Mouse (Mus musculus): ENCODE measurements around the gene Hsd17b11. TPM values are rescaled to one million over a fixed set of nuclear protein-coding genes. Genes with fewer than 3 reads are reported as not detected.
"Not testable (repeated sequence)": the region's sequence is repeated elsewhere in the genome, so short reads cannot be mapped to it uniquely, and the experiment has no call there.

Hsd17b11 gene
- total RNA-seq, 4 experiments from 2014 or later, result 52.4 to 53.9 (median 52.8) TPM

DNA sequence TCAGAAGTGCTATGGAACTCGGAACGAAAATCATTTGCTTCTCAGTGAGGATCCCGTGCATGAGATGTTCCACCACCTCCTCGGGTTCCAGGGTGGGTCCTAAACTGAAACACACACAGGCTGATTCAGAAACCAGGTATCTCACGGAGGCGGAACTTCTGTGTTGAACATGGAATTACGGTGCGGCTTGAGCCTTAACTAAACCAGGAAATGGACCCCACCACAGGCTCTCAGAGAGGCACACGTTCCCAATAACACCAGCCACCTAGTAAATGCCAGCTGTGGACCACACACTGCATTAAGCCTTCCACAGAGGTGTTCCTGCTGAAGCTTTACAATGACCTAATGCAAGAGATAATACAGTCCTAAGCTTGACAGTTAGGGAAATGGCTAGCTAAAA, 28.9 kb downstream of the Hsd17b11 start:
- DNase-seq (ENCODE audit: low spot score in 2 of 2), result no peak

DNA sequence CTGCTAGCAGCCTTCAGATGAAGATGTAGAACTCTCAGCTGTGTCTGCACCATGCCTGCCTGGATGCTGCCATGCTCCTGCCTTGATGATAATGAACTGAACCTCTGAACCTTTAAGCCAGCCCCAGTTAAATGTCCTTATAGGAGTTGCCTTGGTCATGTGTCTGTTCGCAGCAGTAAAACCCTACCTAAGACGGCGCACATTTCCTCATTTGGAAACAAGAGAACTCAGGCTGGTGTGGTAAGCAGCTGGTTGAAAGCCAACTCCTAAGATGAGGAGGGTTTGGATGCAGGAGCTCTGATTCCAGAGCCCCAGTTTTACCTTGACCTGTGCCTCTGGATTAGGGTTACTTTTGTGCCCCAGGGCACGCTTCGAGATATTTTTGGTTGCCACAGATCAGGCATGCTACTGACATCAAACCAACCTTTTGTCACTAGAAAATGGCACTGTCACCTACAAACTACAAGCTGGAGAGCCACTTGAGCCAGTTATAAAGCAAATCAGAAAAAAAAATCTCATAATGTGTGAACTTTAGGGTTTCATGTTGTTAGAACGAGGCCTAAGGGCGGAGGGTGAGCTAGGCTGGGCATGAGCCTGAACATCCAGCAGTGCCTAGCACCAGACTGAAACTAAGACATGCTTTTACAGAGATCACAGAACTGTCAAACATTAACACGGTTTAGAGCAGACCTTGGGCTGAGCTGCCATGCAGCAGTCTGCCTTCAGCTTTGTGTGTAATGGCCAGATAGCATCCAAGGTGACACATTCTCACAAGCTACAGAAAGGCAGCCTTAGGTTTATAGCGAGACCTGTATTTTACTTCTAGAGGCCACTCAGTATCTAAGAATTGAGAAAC, 40.8 kb downstream of the Hsd17b11 start:
- DNase-seq (ENCODE audit: low spot score in 2 of 2), result no peak

DNA sequence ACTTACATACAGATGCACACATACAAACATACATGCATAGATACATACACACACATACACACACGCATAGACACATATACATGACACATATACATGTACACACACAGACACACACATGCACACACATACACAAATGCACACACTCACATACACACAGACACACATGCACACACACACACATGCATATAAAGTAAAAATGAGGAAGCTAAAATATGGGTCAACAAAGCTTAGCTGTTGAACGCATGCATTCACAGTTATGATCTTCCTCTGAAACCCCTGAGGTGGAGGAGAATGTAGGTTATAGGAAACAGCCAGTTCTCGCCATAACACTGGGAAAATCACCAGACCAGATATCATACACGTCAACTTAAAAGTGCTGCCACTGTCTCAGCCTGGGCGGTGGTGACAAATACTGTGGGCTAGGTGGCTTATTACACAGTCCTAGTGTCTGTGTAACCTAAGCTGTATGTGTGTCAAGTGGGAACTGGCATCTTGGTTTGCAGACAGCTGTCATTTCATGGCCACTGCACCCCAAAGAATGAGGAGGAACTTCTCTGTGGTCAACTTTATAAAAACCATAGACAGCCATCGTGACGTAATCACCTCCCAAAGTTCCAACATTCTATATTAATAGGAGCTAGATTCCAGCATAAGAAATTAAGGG, 43.7 kb downstream of the Hsd17b11 start:
- DNase-seq (ENCODE audit: low spot score in 2 of 2), result no peak

DNA sequence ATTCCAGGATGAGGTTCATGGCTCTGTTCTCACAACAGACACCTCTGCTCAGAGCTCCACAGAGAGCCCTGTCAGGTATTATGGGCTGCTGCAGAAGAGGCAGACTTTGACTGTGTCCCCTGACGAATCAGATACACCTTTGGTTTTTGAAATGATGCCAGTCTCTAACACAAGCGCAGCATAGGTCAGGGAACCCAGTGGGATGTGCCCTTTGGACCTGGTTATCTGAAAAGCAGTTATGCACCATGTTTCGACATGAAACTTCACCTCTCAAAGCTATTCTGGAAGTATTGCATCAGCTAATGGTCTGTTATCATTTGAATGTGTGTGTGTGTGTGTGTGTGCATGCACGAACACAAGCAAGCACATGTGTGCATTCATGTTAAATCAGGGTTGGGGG, 44.4 kb downstream of the Hsd17b11 start, which contains the start of gene Hsd17b13:
TSS of gene Hsd17b13 (minus strand) at position 114 of the 400 bp plus-strand sequence.
- no peak for DNase-seq (ENCODE audit: low spot score in 2 of 2)

DNA sequence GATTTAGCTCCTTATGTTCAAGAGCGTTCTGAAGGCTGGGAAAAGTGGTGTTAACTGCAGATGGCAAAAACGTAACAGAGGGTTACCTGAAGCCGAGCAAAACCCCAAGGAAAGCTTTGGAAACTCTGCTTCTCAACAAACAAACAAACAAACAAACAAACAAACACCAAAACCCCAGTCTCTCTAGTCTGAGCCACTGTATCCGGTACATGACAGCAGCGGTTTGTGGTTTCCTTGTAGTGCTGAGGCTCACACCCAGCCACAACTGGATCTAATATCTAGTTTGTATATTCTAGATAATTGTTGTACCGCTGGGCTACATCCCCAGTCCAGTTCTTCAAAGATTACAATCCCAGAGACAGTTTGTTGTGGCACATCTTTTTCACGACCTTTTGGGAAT, 46.0 kb downstream of the Hsd17b11 start:
- no peak for DNase-seq (ENCODE audit: low spot score in 2 of 2)

DNA sequence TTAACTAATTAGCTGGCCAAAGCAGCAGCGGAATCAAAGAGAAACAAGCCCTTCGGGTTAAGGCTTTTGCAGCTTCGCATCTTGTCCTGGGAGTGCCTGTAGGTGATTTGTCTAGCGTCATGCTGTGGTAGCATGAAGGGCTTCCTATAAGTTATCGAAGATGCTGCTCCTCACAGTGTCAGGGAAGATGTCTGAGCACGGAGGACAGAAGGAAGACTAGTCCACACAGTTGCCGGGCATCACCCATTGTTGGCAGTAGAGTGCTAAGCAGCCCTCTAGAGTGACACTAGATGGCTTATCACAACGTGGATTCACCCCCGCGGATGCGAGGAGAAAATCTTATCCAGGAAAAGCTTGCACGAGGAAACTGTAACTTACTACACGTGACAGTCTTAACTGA, 48.9 kb downstream of the Hsd17b11 start:
- DNase-seq (ENCODE audit: low spot score in 2 of 2), result no peak

DNA sequence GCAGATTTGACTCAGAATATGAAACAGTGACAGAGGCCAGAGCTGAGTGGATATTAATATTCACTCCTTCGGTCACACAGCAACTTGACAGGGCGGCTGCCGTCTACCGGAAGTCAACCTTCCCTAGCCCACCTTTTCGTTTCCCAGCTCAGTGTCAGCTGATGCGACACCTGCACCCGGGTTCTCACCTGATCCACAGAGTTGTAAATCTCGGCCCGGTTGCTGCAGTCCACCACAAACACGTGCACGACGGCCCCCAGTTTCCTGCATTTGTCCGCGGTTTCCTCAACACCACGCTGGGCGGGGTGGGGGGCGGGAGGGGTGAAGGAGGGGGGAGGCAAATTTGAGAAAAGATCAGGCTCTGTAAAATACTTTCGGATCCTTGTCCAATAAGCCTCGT, 49.3 kb downstream of the Hsd17b11 start:
- DNase-seq (ENCODE audit: low spot score in 2 of 2), result no peak

DNA sequence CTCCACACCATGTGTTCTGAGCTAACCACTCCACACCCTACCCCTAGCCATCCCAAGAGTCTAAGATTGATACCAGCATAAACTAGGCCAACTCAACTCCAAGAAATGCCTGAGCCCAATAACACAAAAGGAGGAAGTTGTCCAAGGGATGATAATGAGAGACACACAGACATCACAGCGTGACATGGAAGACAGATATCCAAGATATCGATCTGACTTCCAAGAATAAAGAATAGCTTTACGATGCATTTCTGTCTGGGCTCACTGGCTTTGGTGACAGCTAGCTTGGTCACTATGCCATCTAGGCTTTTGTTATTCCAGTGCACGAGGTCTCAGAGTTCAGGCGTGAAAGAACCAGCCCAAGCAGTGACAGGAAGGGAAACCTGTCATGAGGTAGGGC, 50.7 kb downstream of the Hsd17b11 start:
- DNase-seq (ENCODE audit: low spot score in 2 of 2), result no peak

DNA sequence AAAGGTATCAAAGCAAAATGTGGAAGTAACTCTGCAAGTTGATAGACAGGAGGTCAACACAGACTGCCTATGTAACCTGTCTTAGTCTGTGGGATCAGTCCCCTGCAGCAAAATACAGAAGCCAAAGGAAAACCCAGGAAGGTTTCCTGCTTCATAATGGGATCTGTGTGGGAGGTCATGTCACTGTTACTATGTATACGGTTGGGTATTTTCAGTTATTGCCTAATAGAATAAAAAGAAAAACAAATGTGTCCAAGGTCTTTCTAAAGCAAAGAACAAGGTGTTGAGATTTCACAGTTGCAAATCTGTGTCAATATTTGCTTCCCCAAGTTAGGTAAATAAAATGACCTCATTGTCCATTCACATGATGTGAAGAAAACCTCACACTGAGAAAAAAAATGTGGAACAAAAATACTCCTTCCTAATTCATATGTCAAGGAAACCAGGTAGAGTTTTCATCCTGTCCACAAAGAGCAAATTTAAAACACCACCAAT, 58.7 kb downstream of the Hsd17b11 start:
- DNase-seq (ENCODE audit: low spot score in 2 of 2), result no peak

DNA sequence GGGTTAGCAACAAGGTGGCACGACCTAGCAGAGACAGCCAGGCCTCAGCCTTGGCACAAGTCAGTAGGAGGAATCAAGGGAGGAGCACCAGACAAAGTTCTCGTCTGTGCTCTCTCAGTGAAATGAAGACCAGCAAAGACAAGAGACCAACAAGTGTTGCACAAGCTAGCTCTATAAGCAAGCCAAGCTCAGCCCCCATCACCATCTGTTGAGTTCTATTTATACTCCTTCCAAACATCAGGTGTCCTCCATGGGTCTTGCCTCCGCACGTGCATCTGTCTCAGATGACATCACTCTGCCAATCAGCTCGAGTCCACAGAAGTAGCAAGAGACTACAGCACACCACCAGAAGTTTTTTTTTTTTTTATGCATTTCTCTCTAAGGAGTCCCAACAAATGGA, 67.1 kb downstream of the Hsd17b11 start:
- peak in 1 of 2 experiments; percentile 33 for DNase-seq (ENCODE audit: low spot score in 2 of 2)

DNA sequence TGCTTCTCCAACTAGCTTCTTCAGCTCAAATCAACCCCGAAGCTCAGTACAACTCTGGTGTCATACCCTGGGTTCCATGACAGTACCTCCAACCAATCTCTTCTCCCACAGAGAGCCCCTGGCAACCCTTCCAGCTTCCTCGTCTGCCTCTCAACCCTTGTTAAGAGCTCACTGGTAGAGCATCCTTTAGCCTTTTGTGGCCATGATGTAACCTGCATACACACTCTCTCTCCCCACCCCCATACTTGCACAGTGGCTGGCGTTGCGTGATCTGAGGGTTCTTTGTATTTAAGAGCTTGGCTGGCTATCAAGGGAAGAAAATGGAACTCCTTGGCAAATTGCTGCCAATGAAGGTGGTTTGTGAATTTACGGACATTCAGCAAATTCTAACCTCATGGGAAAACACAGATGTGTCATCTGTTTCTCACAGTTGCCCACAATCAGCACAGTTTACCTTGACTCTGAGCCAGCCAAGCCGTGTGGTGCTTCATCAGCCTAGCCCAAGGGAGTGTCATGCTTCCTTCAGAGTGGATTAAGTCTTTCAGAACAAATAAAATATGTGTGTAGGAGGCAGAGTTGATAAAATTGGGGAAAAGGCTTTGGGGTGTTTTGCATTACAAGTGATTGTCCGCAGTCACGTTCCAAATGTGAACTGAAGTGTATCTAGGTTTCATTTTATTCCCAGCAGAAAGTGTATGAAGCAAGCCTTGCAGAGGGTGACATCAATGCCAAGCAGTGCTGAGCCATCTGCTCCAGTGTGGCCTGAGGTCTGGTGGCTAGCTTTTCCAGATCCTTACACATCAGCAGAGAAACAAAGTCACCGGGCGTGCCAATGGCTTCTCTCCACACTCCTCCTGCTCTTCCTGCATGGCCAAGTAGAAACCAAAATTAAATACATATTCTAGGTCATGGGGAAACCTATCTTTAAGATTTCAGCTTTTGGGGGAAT, 68.3 kb downstream of the Hsd17b11 start:
- DNase-seq (ENCODE audit: low spot score in 2 of 2), result peak in 1 of 2 experiments; percentile 21

DNA sequence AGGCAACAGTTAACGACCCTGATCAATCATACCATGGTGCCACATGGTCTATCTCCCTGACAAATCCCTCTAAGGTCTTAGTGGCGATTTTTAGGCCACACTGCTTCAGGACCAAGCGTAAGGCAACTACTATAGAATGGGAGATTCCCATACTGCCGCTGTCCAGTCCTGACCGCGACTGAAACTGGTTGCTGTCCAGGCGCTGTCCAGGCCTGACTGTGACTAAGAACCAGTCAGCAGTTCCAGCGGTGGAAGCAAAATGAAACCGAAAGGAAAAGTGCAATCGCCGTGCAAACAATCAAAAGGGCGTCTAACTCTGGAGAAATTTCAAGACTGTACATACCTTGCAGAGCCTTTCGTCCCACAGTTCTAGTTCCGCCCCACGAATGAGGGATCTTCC, 71.6 kb downstream of the Hsd17b11 start:
- DNase-seq (ENCODE audit: low spot score in 2 of 2), result not testable (repeated sequence)

DNA sequence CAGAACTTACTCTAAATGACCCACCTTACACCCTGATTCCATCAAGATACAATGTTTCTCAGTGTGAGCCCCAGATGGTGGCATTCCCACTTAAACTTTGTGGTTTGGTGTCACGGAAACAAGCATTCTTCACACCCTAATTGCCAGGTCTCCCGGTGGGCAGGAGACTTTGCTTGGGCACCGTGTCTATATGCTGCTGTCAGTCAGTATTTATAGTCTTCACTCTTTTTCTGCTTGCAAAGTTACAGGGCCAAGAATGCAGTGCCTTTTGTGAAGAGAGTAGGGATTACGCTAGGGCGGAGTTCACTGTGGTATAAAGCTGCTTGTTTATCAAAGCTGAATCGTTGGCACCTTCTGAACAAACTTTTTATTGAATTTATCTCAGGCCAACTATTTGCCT, 78.5 kb downstream of the Hsd17b11 start:
- DNase-seq (ENCODE audit: low spot score in 2 of 2), result no peak

DNA sequence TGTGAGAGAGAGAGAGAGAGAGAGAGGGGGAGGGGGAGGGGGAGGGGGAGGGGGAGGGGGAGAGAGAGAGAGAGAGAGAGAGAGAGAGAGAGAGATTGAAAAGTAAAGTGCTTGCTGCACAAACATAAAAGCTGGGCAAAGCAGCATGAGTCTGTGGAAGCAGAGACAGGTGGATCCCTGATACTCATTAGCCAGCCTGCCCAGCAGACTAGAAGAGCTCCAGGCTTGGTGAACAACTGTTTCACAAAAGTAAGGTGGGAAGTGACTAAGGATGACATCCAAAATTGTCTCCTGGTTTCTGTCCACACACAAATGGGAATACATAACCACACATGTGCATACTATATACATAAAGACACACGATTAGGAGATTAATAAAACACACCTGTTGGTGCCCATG, 81.9 kb downstream of the Hsd17b11 start:
- no peak for DNase-seq (ENCODE audit: low spot score in 2 of 2)

Small RNA genes within 50 kb of the gene (microRNA-seq; reads per million reads assigned to microRNA genes)
- 0.44 to 0.84 reads per million in 2 experiments for gene Mir5619

Other genes with a start within 250 kb of the Hsd17b11 start
- gene Klhl8, start 110.7 kb downstream of the Hsd17b11 start, total RNA-seq (2022), result 10 to 100 TPM; 29.0 to 30.6 (median 30.3) TPM
- gene Hsd17b13, start 44.5 kb downstream of the Hsd17b11 start, total RNA-seq (2022), result under 1 TPM in 1 of 4 experiments, not detected in 3; 0.46 TPM
- gene Nudt9, start 24.4 kb upstream of the Hsd17b11 start, total RNA-seq (2022), result 10 to 100 TPM; 62.8 to 69.5 (median 65.8) TPM
- not detected for gene Gm17660, start 55.7 kb upstream of the Hsd17b11 start, total RNA-seq (2022)
- 1,000 to 10,000 TPM; 1,561 to 1,708 (median 1,583) TPM for gene Sparcl1, start 91.8 kb upstream of the Hsd17b11 start, total RNA-seq (2022)
- under 1 TPM in 2 of 4 experiments, not detected in 2; 0.12 to 0.13 TPM for gene Dspp, start 148.8 kb upstream of the Hsd17b11 start, total RNA-seq (2022)
- 1 to 10 TPM; 5.0 to 6.8 (median 5.8) TPM for gene Dmp1, start 180.7 kb upstream of the Hsd17b11 start, total RNA-seq (2022)